Mouse (Mus musculus) heart, adult 8-10 months (tissue): ENCODE measurements around the gene Birc2. TPM values are rescaled to one million over a fixed set of nuclear protein-coding genes. Genes with fewer than 3 reads are reported as not detected.

Experiments used
- DNase-seq: peaks from one replicate; pipeline ENCODE4 v3.0.0; 2022; ENCODE audit warnings: low spot score
- microRNA-seq: library from miRNA; unstranded; fragments of <30 nt; microRNA quantifications from one replicate; pipeline ENCODE4 v1.2.0, GENCODE M21; 2022
- total RNA-seq, 4 experiments: library from RNA; stranded (reverse); gene quantifications; 2 replicates each; pipeline ENCODE4 v1.2.4; 2022

Birc2 gene
- total RNA-seq, 4 experiments from 2014 or later: 22.5 to 26.4 (median 25.4) TPM

GRCm38 (mm10) chr9:7785396-7785795 is 51.5 kb downstream of the Birc2 start:
- no peak for DNase-seq

- DNase-seq: no peak
Measured at GRCm38 (mm10) chr9:7784615-7785012, 52.2 kb downstream of the Birc2 start.

GRCm38 (mm10) chr9:7783823-7784614 is 52.8 kb downstream of the Birc2 start:
- DNase-seq: no peak

- DNase-seq: no peak
Measured at GRCm38 (mm10) chr9:7780250-7781150, 56.4 kb downstream of the Birc2 start.

- no peak for DNase-seq
Measured at GRCm38 (mm10) chr9:7779786-7780185, 57.1 kb downstream of the Birc2 start.

GRCm38 (mm10) chr9:7778771-7779170 is 58.1 kb downstream of the Birc2 start:
- DNase-seq: no peak

GRCm38 (mm10) chr9:7777652-7778051 is 59.2 kb downstream of the Birc2 start:
- DNase-seq: no peak

- no peak for DNase-seq
Measured at GRCm38 (mm10) chr9:7776940-7777339, 59.9 kb downstream of the Birc2 start.

- no peak for DNase-seq
Measured at GRCm38 (mm10) chr9:7775986-7776385, 60.9 kb downstream of the Birc2 start.

GRCm38 (mm10) chr9:7775011-7775410 is 61.9 kb downstream of the Birc2 start:
- no peak for DNase-seq

GRCm38 (mm10) chr9:7774538-7774937 is 62.3 kb downstream of the Birc2 start:
- no peak for DNase-seq

- no peak for DNase-seq
Measured at GRCm38 (mm10) chr9:7773686-7774085, 63.2 kb downstream of the Birc2 start.

GRCm38 (mm10) chr9:7772773-7773454 is 64.0 kb downstream of the Birc2 start:
- no peak for DNase-seq

GRCm38 (mm10) chr9:7772361-7772760 is 64.5 kb downstream of the Birc2 start:
- DNase-seq: no peak

GRCm38 (mm10) chr9:7769491-7769890 is 67.4 kb downstream of the Birc2 start:
- no peak for DNase-seq

GRCm38 (mm10) chr9:7769081-7769480 is 67.8 kb downstream of the Birc2 start:
- peak; percentile 61 for DNase-seq

Small RNA genes lying within 50 kb of the gene (microRNA-seq; reads per million reads assigned to microRNA genes)
- not detected for gene Mir5618

Other genes with a start within 250 kb of the Birc2 start
- not detected for gene Mmp20, start 208.8 kb downstream of the Birc2 start, total RNA-seq
- not detected for gene Mmp7, start 145.0 kb downstream of the Birc2 start, total RNA-seq
- gene Tmem123, start 73.0 kb downstream of the Birc2 start, total RNA-seq: 10 to 100 TPM; 37.9 to 41.2 (median 38.4) TPM
- gene Birc3, start 36.1 kb upstream of the Birc2 start, total RNA-seq: 10 to 100 TPM in 3 of 4 experiments, 1 to 10 TPM in 1; 8.0 to 11.3 (median 10.9) TPM
- 10 to 100 TPM; 68.5 to 92.9 (median 77.7) TPM for gene Yap1, start 167.5 kb upstream of the Birc2 start, total RNA-seq
- 1 to 10 TPM in 1 of 4 experiments, under 1 TPM in 3; 0.27 to 1.0 (median 0.89) TPM for gene Cfap300, start 205.8 kb upstream of the Birc2 start, total RNA-seq